21 mouse cellular contexts compared by ENCODE assay signal in the genomic region with DNA sequence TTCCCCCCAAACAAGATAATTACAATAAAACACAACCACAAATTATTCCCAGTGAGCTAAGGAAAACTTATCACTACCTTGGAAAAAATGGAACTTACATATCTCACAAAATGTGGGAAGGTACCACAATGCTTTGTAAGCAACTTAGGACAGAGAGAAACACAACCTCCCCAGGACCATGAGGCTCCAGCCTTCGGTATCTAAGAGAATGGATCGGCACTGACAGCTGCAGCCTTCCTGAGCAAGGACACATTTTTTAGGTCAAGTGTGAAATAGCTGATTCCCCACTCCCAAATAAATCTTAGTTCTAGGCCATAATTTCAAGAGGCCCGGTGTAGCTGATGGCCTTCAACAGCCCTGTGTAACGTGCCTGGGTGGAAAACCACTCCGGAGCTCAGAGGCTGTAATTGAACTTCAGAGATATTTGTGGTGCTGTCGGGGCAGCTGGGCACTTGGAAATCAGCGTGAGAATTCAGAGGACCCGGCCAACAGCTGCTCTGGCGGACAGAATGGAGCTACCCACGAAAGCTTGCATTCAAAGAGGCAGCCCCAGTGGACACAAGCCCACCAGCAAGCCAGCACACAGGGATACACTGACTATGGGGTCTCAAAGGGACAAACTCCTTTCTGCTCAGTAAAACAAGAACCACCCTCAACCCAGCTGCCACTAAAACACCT.
"Had no signal": no experiment of that assay in that cellular context is flagged by ENCODE, and none has a peak within 500 bp of the region (broad histone marks: within the 10 kb centered on the region; RNA-seq: fewer than 3 reads in every experiment).

No protein-coding gene starts in this region.

- H3K36me3 ChIP-seq: limb, embryonic 15.5 days; midbrain, embryonic 10.5 days; midbrain, embryonic 13.5 days; neural tube, embryonic 12.5 days; neural tube, embryonic 15.5 days had no signal

- H3K9me3 ChIP-seq: limb, embryonic 15.5 days; midbrain, embryonic 10.5 days; midbrain, embryonic 13.5 days; neural tube, embryonic 12.5 days; neural tube, embryonic 15.5 days had no signal

- ATAC-seq: intestine, embryonic 16.5 days; liver, postnatal 0 days; lung, postnatal 0 days; midbrain, embryonic 13.5 days; midbrain, embryonic 16.5 days had no signal

- H3K27ac ChIP-seq: limb, embryonic 15.5 days; liver, embryonic 14.5 days; macrophage; midbrain, embryonic 10.5 days; midbrain, embryonic 13.5 days; neural tube, embryonic 12.5 days; neural tube, embryonic 15.5 days had no signal

- DNase-seq: kidney, adult 18-20 months; kidney, adult 9 months; kidney, postnatal 14 days; kidney, postnatal 4 days; liver, postnatal 0 days; lung, embryonic 14.5 days; right cerebral cortex, adult 18-20 months; right cerebral cortex, postnatal 25 days; thymus, adult 18-20 months; thymus, postnatal 36 days had no signal

- H3K27me3 ChIP-seq: limb, embryonic 15.5 days; midbrain, embryonic 13.5 days; neural tube, embryonic 12.5 days; neural tube, embryonic 15.5 days had no signal

- H3K4me2 ChIP-seq: limb, embryonic 15.5 days; liver, embryonic 11.5 days; lung, embryonic 14.5 days; midbrain, embryonic 13.5 days; neural tube, embryonic 12.5 days; neural tube, embryonic 15.5 days had no signal

- H3K4me3 ChIP-seq: limb, embryonic 15.5 days; midbrain, embryonic 10.5 days; midbrain, embryonic 13.5 days; neural tube, embryonic 12.5 days; neural tube, embryonic 15.5 days had no signal

- H3K9ac ChIP-seq: limb, embryonic 15.5 days; liver, embryonic 14.5 days; liver, postnatal 0 days; lung, embryonic 14.5 days; midbrain, embryonic 13.5 days; neural tube, embryonic 12.5 days; neural tube, embryonic 15.5 days had no signal

- H3K4me1 ChIP-seq: limb, embryonic 15.5 days; midbrain, embryonic 10.5 days; midbrain, embryonic 13.5 days; neural tube, embryonic 12.5 days; neural tube, embryonic 15.5 days had no signal
